Comparison of ENCODE assay signal across 14 mouse cellular contexts in the genomic region with DNA sequence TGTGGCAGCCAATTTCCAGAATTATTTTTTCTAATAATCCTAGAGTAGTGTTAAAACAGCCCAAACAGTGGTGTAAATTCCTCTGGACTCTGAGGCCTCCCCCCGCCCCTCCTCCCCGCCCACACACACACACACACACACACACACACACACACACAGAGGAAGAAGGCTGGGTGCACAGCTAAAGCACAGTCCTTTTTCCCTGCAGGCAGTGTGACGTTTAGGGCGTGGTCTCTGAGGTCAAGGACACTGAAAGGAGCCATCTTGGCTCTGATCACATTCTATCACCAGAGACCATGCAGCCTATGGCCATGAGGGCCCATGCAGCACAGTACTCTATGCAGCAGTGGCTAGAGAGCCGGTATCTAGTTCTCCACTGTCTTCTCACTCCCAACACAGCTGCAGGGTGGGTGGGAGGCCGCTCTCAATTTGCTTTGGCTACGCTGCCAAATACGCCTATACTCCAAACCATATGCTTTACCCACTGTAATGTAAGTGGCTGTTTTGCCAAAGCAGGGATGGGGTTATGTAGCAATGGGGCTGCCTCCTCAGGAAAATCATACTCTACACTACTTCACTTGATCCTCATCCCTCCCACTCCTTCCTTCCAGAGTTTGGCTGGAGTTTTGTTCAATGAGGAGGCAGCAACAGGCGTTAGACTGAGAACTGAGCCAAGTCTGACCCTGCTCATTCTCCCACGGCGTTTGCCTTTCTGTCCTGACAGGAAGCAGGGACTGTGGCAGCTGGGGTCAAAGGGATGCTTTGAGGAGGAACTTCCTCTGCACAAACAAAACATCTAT. TPM values are rescaled to one million over a fixed set of nuclear protein-coding genes. Genes with fewer than 3 reads are reported as not detected.
DNase-seq lines count a peak whose midpoint lies in the region; ATAC-seq and TF ChIP-seq lines count a peak whose summit lies in the region.
"Had no signal": no experiment of that assay in that cellular context is flagged by ENCODE, and none has a peak within 500 bp of the region (broad histone marks: within the 10 kb centered on the region; RNA-seq: fewer than 3 reads in every experiment).

No protein-coding gene starts in this region.

- no peak overlapping the region for H3K4me2 ChIP-seq in embryonic facial prominence, embryonic 11.5 days (ENCODE audit: low read depth, low read length)
- no peak overlapping the region for H3K4me2 ChIP-seq in hindbrain, embryonic 15.5 days
- H3K4me2 ChIP-seq in hindbrain, postnatal 0 days (ENCODE audit: low read depth, low read length), result no peak overlapping the region
- H3K4me2 ChIP-seq in lung, postnatal 0 days (replicated peaks; ENCODE audit: low read depth, low read length), result no peak overlapping the region
- H3K4me2 ChIP-seq in limb, embryonic 14.5 days (replicated peaks; ENCODE audit: low read depth, low read length, severe bottlenecking), result no peak overlapping the region
- H3K4me2 ChIP-seq: liver, embryonic 11.5 days had no signal

- no peaks in the 10 kb centered on the region for H3K9me3 ChIP-seq in embryonic facial prominence, embryonic 11.5 days (replicated peaks; ENCODE audit: control insufficient read depth, low read length)
- no peaks in the 10 kb centered on the region for H3K9me3 ChIP-seq in embryonic facial prominence, embryonic 10.5 days
- no peaks in the 10 kb centered on the region for H3K9me3 ChIP-seq in hindbrain, embryonic 15.5 days
- no peaks in the 10 kb centered on the region for H3K9me3 ChIP-seq in hindbrain, postnatal 0 days (ENCODE audit: low read length)
- no peaks in the 10 kb centered on the region for H3K9me3 ChIP-seq in lung, postnatal 0 days (ENCODE audit: low read length)
- no peaks in the 10 kb centered on the region for H3K9me3 ChIP-seq in limb, embryonic 14.5 days (ENCODE audit: control insufficient read depth, low read length)
- H3K9me3 ChIP-seq: G1E had no signal

- no peak overlapping the region for H3K9ac ChIP-seq in embryonic facial prominence, embryonic 11.5 days (replicated peaks; ENCODE audit: low read length)
- no peak overlapping the region for H3K9ac ChIP-seq in hindbrain, embryonic 15.5 days
- no peak overlapping the region for H3K9ac ChIP-seq in hindbrain, postnatal 0 days (replicated peaks; ENCODE audit: low read length)
- H3K9ac ChIP-seq in lung, postnatal 0 days (replicated peaks; ENCODE audit: low read depth), result no peak overlapping the region
- H3K9ac ChIP-seq in limb, embryonic 14.5 days (ENCODE audit: low read depth, low read length, severe bottlenecking), result no peak overlapping the region

- H3K27ac ChIP-seq in embryonic facial prominence, embryonic 11.5 days (replicated peaks; ENCODE audit: low read depth, low read length), result no peak overlapping the region
- no peak overlapping the region for H3K27ac ChIP-seq in embryonic facial prominence, embryonic 10.5 days (replicated peaks)
- H3K27ac ChIP-seq in hindbrain, embryonic 15.5 days (replicated peaks), result no peak overlapping the region
- H3K27ac ChIP-seq in hindbrain, postnatal 0 days, result no peak overlapping the region
- no peak overlapping the region for H3K27ac ChIP-seq in lung, postnatal 0 days (ENCODE audit: low read length)
- no peak overlapping the region for H3K27ac ChIP-seq in limb, embryonic 14.5 days (replicated peaks; ENCODE audit: low read depth, low read length)

- TF ChIP-seq CTCF in hindbrain, postnatal 0 days (IDR thresholded peaks at IDR 0.05; ENCODE audit: low read depth), result no peak
- no peak for TF ChIP-seq CTCF in lung, postnatal 0 days (IDR thresholded peaks at IDR 0.05)

- DNase-seq in embryonic facial prominence, embryonic 11.5 days (ENCODE audit: low spot score), result peak; percentile 13
- DNase-seq in embryonic facial prominence, embryonic 10.5 days (ENCODE audit: low spot score), result no peak
- DNase-seq in hindbrain, postnatal 0 days (ENCODE audit: low spot score), result no peak
- DNase-seq in lung, postnatal 0 days (ENCODE audit: low spot score), result peak; percentile 22
- DNase-seq in lung, postnatal 25 days (ENCODE audit: low spot score), result no peak
- peak; percentile 52 for DNase-seq in limb, embryonic 14.5 days (ENCODE audit: low spot score)
- no peak for DNase-seq in gastrocnemius, postnatal 36 days
- DNase-seq: cerebellum, postnatal 25 days had no signal

- ATAC-seq in embryonic facial prominence, embryonic 11.5 days (replicated peaks; ENCODE audit: insufficient number of reproducible peaks, low FRiP score, low TSS enrichment, low read depth), result 0 out of 2 replicates have a peak, but pooled peaks have one; percentile 66
- peak; percentile 43; the same call in 1 of the 2 replicates for ATAC-seq in hindbrain, embryonic 15.5 days (ENCODE audit: low FRiP score, low read depth)
- ATAC-seq in hindbrain, postnatal 0 days, result no peak
- ATAC-seq in lung, postnatal 0 days, result peak; percentile 63
- peak; percentile 70 for ATAC-seq in limb, embryonic 14.5 days (ENCODE audit: low FRiP score, low read depth)

- 60% methylated on average over 11 of the region's 11 CpGs for WGBS in embryonic facial prominence, embryonic 11.5 days
- WGBS in embryonic facial prominence, embryonic 10.5 days, result 52% methylated on average over 11 of the region's 11 CpGs
- 69% methylated on average over 11 of the region's 11 CpGs for WGBS in hindbrain, embryonic 15.5 days
- WGBS in hindbrain, postnatal 0 days, result 58% methylated on average over 11 of the region's 11 CpGs
- WGBS in lung, postnatal 0 days, result 45% methylated on average over 11 of the region's 11 CpGs
- WGBS in limb, embryonic 14.5 days, result 61% methylated on average over 11 of the region's 11 CpGs

- no peaks in the 10 kb centered on the region for H3K27me3 ChIP-seq in embryonic facial prominence, embryonic 11.5 days (ENCODE audit: control insufficient read depth, insufficient read depth, low read length)
- no peaks in the 10 kb centered on the region for H3K27me3 ChIP-seq in embryonic facial prominence, embryonic 10.5 days (replicated peaks; ENCODE audit: low read depth, poor library complexity, severe bottlenecking)
- no peaks in the 10 kb centered on the region for H3K27me3 ChIP-seq in hindbrain, embryonic 15.5 days
- no peaks in the 10 kb centered on the region for H3K27me3 ChIP-seq in hindbrain, postnatal 0 days (ENCODE audit: insufficient read depth, low read length)
- H3K27me3 ChIP-seq in lung, postnatal 0 days (replicated peaks; ENCODE audit: insufficient read depth, low read length), result no peaks in the 10 kb centered on the region
- H3K27me3 ChIP-seq in limb, embryonic 14.5 days (ENCODE audit: control insufficient read depth, insufficient read depth, low read length), result no peaks in the 10 kb centered on the region

- TF ChIP-seq POLR2A in limb, embryonic 14.5 days (IDR thresholded peaks at IDR 0.05; ENCODE audit: borderline replicate concordance, extremely low read depth, insufficient read depth, insufficient read length), result no peak

- H3K4me1 ChIP-seq in embryonic facial prominence, embryonic 11.5 days (ENCODE audit: control insufficient read depth, insufficient read depth, low read length), result no peaks in the 10 kb centered on the region; the same call in 1 of the 2 replicates
- peaks cover 32% of the 10 kb centered on the region for H3K4me1 ChIP-seq in embryonic facial prominence, embryonic 10.5 days
- peaks cover 9% of the 10 kb centered on the region; the same call in 1 of the 2 replicates for H3K4me1 ChIP-seq in hindbrain, embryonic 15.5 days (replicated peaks)
- no peaks in the 10 kb centered on the region for H3K4me1 ChIP-seq in hindbrain, postnatal 0 days (ENCODE audit: insufficient read depth, low read length)
- H3K4me1 ChIP-seq in lung, postnatal 0 days (ENCODE audit: insufficient read depth, low read depth, low read length), result no peaks in the 10 kb centered on the region
- peaks cover 5% of the 10 kb centered on the region for H3K4me1 ChIP-seq in limb, embryonic 14.5 days (ENCODE audit: control insufficient read depth, insufficient read depth, low read length)

- H3K4me3 ChIP-seq in embryonic facial prominence, embryonic 11.5 days (ENCODE audit: low read depth, low read length), result no peak overlapping the region
- no peak overlapping the region for H3K4me3 ChIP-seq in embryonic facial prominence, embryonic 10.5 days
- no peak overlapping the region for H3K4me3 ChIP-seq in hindbrain, embryonic 15.5 days
- H3K4me3 ChIP-seq in hindbrain, postnatal 0 days (ENCODE audit: low read length), result no peak overlapping the region
- H3K4me3 ChIP-seq in lung, postnatal 0 days (ENCODE audit: low read depth, low read length), result no peak overlapping the region
- no peak overlapping the region for H3K4me3 ChIP-seq in limb, embryonic 14.5 days (replicated peaks; ENCODE audit: low read length)

- no peaks in the 10 kb centered on the region for H3K36me3 ChIP-seq in embryonic facial prominence, embryonic 11.5 days (replicated peaks; ENCODE audit: control insufficient read depth, insufficient read depth, low read depth, low read length)
- no peaks in the 10 kb centered on the region for H3K36me3 ChIP-seq in embryonic facial prominence, embryonic 10.5 days (replicated peaks)
- no peaks in the 10 kb centered on the region for H3K36me3 ChIP-seq in hindbrain, embryonic 15.5 days
- H3K36me3 ChIP-seq in hindbrain, postnatal 0 days (ENCODE audit: insufficient read depth, low read length), result no peaks in the 10 kb centered on the region
- H3K36me3 ChIP-seq in lung, postnatal 0 days (ENCODE audit: insufficient read depth, low read length), result no peaks in the 10 kb centered on the region
- no peaks in the 10 kb centered on the region for H3K36me3 ChIP-seq in limb, embryonic 14.5 days (ENCODE audit: control insufficient read depth, insufficient read depth, low read length)
- H3K36me3 ChIP-seq: G1E had no signal

- intact Hi-C loops in gastrocnemius, postnatal 36 days (cut with DNase I), result no loop called here

- TF ChIP-seq EP300 in lung, postnatal 0 days (IDR thresholded peaks at IDR 0.05), result no peak

RNA-seq across cellular contexts. Expression of a gene that starts 18.4 kb away (rescaled TPM):
- polyA plus RNA-seq in embryonic facial prominence, embryonic 11.5 days (2014; fragmentation: Nextera tagmentation; extraction: Ambion mirVana), result 6.0 and 7.4 TPM in 2 replicates
- 5.0 TPM in 2 replicates for polyA plus RNA-seq in embryonic facial prominence, embryonic 10.5 days (2016; fragmentation: Nextera tagmentation; extraction: Ambion mirVana)
- polyA plus RNA-seq in hindbrain, embryonic 15.5 days (2015; fragmentation: Nextera tagmentation; extraction: Ambion mirVana), result 15.0 and 18.1 TPM in 2 replicates
- 39.4 and 39.6 TPM in 2 replicates for total RNA-seq in hindbrain, postnatal 0 days (2014; rRNA removed)
- polyA plus RNA-seq in hindbrain, postnatal 0 days (2015; fragmentation: Nextera tagmentation; extraction: Ambion mirVana), result 11.3 and 14.5 TPM in 2 replicates
- not detected in 2 replicates for polyA plus RNA-seq in lung, postnatal 0 days (2015; fragmentation: Nextera tagmentation; extraction: Ambion mirVana)
- 0.08 and 0.09 TPM in 2 replicates for polyA plus RNA-seq in limb, embryonic 14.5 days (2012; rRNA removed)
- not detected in 2 replicates for polyA plus RNA-seq in limb, embryonic 14.5 days (2014; fragmentation: Nextera tagmentation; extraction: Ambion mirVana)
- total RNA-seq in gastrocnemius, postnatal 36 days (2021), result not detected
- total RNA-seq: G1E; layer of hippocampus, postnatal 14 days; megakaryocyte-erythroid progenitor cell, adult 5-6 weeks had no signal
- polyA plus RNA-seq: liver, embryonic 11.5 days; testis, adult 2 months had no signal

RNA-seq across cellular contexts. Expression of a gene that starts 54.8 kb away (rescaled TPM):
- not detected in 2 replicates for polyA plus RNA-seq in embryonic facial prominence, embryonic 11.5 days (2014; fragmentation: Nextera tagmentation; extraction: Ambion mirVana)
- polyA plus RNA-seq in embryonic facial prominence, embryonic 10.5 days (2016; fragmentation: Nextera tagmentation; extraction: Ambion mirVana), result 0.39 TPM in 1 of 2 replicates, not detected in the other
- polyA plus RNA-seq in hindbrain, embryonic 15.5 days (2015; fragmentation: Nextera tagmentation; extraction: Ambion mirVana), result 0.16 TPM in 1 of 2 replicates, not detected in the other
- not detected in 2 replicates for total RNA-seq in hindbrain, postnatal 0 days (2014; rRNA removed)
- not detected in 2 replicates for polyA plus RNA-seq in hindbrain, postnatal 0 days (2015; fragmentation: Nextera tagmentation; extraction: Ambion mirVana)
- polyA plus RNA-seq in lung, postnatal 0 days (2015; fragmentation: Nextera tagmentation; extraction: Ambion mirVana), result not detected in 2 replicates
- 0.24 TPM in 1 of 2 replicates, not detected in the other for polyA plus RNA-seq in limb, embryonic 14.5 days (2012; rRNA removed)
- polyA plus RNA-seq in limb, embryonic 14.5 days (2014; fragmentation: Nextera tagmentation; extraction: Ambion mirVana), result not detected in 2 replicates
- not detected for total RNA-seq in gastrocnemius, postnatal 36 days (2021)
- total RNA-seq: megakaryocyte-erythroid progenitor cell, adult 5-6 weeks had no signal
- polyA plus RNA-seq: G1E; liver, embryonic 11.5 days; testis, adult 2 months had no signal

RNA-seq across cellular contexts. Expression of a gene that starts 58.8 kb away (rescaled TPM):
- polyA plus RNA-seq in embryonic facial prominence, embryonic 11.5 days (2014; fragmentation: Nextera tagmentation; extraction: Ambion mirVana), result 1,326 and 1,437 TPM in 2 replicates
- 1,564 and 1,604 TPM in 2 replicates for polyA plus RNA-seq in embryonic facial prominence, embryonic 10.5 days (2016; fragmentation: Nextera tagmentation; extraction: Ambion mirVana)
- polyA plus RNA-seq in hindbrain, embryonic 15.5 days (2015; fragmentation: Nextera tagmentation; extraction: Ambion mirVana), result 377 and 402 TPM in 2 replicates
- 143 and 182 TPM in 2 replicates for total RNA-seq in hindbrain, postnatal 0 days (2014; rRNA removed)
- polyA plus RNA-seq in hindbrain, postnatal 0 days (2015; fragmentation: Nextera tagmentation; extraction: Ambion mirVana), result 395 and 396 TPM in 2 replicates
- 277 and 284 TPM in 2 replicates for polyA plus RNA-seq in lung, postnatal 0 days (2015; fragmentation: Nextera tagmentation; extraction: Ambion mirVana)
- 633 and 1,234 TPM in 2 replicates for polyA plus RNA-seq in limb, embryonic 14.5 days (2012; rRNA removed)
- 1,104 and 1,131 TPM in 2 replicates for polyA plus RNA-seq in limb, embryonic 14.5 days (2014; fragmentation: Nextera tagmentation; extraction: Ambion mirVana)
- total RNA-seq in gastrocnemius, postnatal 36 days (2021), result 100 to 1,000 TPM in 1 of 2 experiments, 10 to 100 TPM in 1; 86.6 to 116 TPM

Comparison
In these comparisons a context has a peak if more than half of its experiments do, and no peak if none do; other contexts are left out.
1. DNase-seq: peak in embryonic facial prominence, embryonic 11.5 days (single experiment), lung, postnatal 0 days (single experiment) and limb, embryonic 14.5 days (single experiment); none in embryonic facial prominence, embryonic 10.5 days (single experiment), hindbrain, postnatal 0 days (single experiment), lung, postnatal 25 days (single experiment) and gastrocnemius, postnatal 36 days (0 of 2).